Mouse (Mus musculus): ENCODE measurements around the gene Fyttd1.
A peak's percentile ranks its signal among the peaks of the same experiment; 100 is the strongest.
"Not testable (repeated sequence)": the region's sequence is repeated elsewhere in the genome, so short reads cannot be mapped to it uniquely, and the experiment has no call there.

Gene Fyttd1

GRCm38 (mm10) chr16:32878972-32879926 lies 1.9 kb downstream of the Fyttd1 start:
- no peak for DNase-seq (ENCODE audit: low read depth in 2 of 2, low spot score in 2 of 2)

GRCm38 (mm10) chr16:32881538-32881937 lies 4.2 kb downstream of the Fyttd1 start:
- no peak for DNase-seq (ENCODE audit: low read depth in 2 of 2, low spot score in 2 of 2)

DNA sequence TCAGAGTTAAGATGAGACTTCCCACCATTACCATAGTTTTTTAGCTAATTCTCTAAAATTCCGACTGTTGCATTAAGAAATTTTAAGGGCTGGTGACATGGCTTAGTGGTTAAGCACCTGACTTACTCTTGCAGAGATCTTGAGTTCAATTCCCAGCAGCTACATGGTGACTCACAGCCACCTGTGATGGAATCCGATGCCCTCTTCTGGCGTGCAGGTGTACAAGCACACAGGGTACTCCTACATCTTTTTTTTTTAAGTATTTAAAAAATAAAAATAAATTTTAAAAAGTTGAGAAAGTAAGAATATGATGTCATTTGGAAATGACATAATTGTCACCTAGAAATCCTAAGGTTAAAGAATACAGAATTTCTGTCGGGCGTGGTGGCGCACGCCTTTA lies 10.7 kb downstream of the Fyttd1 start:
- no peak for DNase-seq (ENCODE audit: low read depth in 2 of 2, low spot score in 2 of 2)

GRCm38 (mm10) chr16:32889881-32890280 lies 12.6 kb downstream of the Fyttd1 start:
- no peak for DNase-seq (ENCODE audit: low read depth in 2 of 2, low spot score in 2 of 2)

- no peak for DNase-seq (ENCODE audit: low read depth in 2 of 2, low spot score in 2 of 2)
Measured at GRCm38 (mm10) chr16:32896126-32896525, 18.8 kb downstream of the Fyttd1 start.

- DNase-seq (ENCODE audit: low read depth in 2 of 2, low spot score in 2 of 2) = no peak
Measured at GRCm38 (mm10) chr16:32901360-32902050, 24.2 kb downstream of the Fyttd1 start.

DNA sequence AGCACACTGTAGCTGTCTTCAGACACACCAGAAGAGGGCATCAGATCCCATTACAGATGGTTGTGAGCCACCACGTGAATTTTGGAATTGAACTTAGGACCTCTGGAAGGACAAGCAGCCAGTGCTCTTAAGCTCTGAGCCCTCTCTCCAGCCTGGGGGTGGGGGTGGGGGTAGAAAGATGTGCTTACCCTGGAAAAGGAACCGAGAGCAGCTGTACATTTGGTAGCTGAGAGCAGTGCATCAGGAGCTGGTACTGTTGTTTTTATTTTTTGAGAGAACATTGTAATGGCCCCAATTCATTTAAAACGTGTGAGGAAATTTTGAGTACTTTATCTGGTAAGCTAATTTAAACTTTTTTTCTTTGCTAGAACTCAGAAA lies 24.7 kb downstream of the Fyttd1 start:
- DNase-seq (ENCODE audit: low read depth in 2 of 2, low spot score in 2 of 2) = no peak

DNA sequence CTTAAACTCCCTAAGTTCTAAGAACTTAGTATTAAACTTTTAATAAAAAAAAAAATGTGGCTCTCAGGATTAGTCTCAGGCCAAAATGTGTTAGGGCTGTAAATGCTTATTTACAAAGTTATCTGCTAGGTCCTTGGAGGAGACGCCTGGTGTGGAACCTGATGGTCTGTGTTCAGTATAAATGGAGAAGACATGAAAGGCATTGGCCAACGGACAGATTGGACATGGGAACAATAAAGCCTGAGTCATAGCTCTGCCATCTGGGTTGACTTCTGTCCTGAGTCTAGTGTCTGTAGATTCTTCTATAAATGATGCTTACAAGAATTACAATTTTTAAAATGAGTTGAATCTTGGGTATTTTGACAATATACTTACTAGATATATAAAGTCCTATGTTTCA lies 28.9 kb downstream of the Fyttd1 start:
- DNase-seq (ENCODE audit: low read depth in 2 of 2, low spot score in 2 of 2) = no peak

DNA sequence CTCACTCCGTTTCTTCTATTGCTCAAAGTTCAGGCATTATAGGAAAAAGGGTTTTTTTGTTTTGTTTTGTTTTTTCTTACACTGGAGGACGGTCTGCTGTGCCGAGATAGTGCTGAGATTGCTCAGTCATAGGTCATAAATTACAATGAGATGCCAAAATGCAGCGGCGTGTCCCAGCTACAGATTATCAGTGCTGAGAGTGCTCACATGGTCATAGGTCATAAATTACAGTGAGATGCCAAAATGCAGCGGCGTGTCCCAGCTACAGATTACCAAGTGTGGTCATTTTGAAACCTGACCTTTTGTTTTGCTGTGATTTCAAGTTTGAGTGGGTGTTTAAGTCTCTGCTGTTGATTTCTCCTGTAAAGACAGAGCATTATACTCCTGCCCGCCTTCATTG lies 29.4 kb downstream of the Fyttd1 start:
- no peak for DNase-seq (ENCODE audit: low read depth in 2 of 2, low spot score in 2 of 2)

- DNase-seq (ENCODE audit: low read depth in 2 of 2, low spot score in 2 of 2) = no peak
Measured at GRCm38 (mm10) chr16:32913212-32913611, 35.9 kb downstream of the Fyttd1 start.

- DNase-seq (ENCODE audit: low read depth in 2 of 2, low spot score in 2 of 2) = peak; percentile 89 to 92
Measured at GRCm38 (mm10) chr16:32913937-32914881, 36.9 kb downstream of the Fyttd1 start, which contains the start of gene Lrch3. Gene Lrch3, plus strand, starts transcription at chr16:32914100.

DNA sequence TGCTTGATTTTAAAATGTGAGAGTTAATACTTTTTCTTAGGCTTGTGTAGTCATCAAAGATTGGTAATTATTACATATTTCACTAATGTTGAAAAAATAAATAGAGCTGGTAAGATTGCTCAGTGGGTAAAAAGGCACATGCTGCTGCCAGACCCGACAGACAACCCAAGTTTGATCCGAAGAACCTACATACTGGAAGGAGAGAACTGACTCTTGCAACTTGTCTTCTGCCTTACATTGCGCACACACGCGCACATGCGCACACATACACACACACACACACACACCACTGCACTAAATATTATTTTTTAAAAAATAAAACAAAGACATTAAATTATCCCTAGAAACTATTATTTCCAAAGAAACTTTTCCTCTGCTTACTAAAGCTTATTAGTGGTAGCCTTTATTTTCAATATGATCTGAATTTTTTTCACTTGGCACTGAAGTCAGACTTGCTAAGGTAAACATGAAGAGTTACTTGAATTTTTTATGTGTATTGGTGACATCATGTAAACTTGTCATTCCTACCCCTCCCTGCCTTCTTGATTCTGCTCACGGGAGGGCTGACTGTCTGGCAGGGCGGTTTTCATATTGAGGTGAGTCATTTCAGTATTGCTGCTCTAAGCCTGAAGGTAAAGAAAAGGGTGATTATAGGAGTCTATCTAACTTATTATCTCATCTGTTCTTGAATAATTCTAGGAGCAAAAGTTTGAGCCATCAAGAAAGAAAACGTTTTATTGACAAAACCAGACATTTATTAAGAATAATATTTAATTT lies 38.2 kb downstream of the Fyttd1 start:
- DNase-seq (ENCODE audit: low read depth in 2 of 2, low spot score in 2 of 2) = no peak

DNA sequence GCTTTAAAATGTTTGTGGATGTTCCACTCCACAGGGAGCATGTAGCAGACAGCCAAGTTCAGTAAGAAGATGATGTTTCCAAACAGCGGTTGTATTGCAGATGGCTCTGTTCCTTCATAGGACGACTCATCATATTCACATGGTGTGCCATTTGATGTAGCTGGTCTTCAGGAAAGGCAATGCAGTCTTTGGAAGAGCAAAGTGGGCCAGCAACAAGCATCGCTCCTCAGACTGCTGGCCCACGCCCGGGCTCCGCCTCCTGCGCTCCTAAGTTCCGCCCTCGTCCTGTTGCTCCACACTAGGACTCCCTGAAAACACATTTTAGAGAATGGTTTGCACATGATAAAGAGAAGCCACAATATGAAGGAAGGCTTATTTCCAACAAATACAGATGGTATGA lies 49.3 kb downstream of the Fyttd1 start:
- DNase-seq (ENCODE audit: low read depth in 2 of 2, low spot score in 2 of 2) = not testable (repeated sequence)

DNA sequence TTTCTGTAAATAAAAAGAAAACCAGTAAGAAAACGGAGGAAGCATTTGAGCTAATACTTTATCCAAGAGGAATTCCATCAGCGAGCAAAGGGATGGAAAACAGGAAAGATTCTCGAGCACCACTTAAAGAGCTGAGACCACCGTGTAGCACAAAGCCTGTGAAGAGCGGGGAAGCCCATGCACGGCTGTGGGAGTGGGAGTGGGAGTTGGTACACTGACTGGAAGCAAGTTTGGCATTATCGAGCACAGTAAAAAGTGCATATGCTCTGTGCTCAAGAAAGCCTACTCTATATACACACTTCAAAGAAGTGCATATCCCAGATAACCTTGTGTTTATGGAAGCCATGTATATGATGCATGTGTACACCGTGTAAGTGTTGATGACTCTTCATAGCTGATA lies 49.7 kb downstream of the Fyttd1 start:
- no peak for DNase-seq (ENCODE audit: low read depth in 2 of 2, low spot score in 2 of 2)

DNA sequence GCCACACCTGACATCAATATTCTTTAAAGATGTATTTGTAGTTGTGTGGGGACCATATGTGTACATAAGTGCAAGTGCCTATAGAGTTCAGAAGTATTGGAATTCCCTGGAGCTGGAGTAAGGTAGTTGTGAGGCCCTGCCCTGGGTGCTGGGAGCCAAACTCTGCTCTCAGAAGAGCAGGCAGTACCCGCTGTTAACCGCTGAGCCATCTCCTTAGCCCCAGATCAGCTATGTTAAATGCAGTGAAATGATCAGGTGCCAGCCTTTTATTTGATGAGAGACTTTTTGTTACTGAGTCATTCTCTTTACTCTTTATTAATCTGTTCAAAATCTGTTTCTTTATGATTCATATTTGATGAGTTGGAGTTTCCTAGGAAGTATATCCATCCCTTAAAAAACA lies 52.6 kb downstream of the Fyttd1 start:
- DNase-seq (ENCODE audit: low read depth in 2 of 2, low spot score in 2 of 2) = no peak

DNA sequence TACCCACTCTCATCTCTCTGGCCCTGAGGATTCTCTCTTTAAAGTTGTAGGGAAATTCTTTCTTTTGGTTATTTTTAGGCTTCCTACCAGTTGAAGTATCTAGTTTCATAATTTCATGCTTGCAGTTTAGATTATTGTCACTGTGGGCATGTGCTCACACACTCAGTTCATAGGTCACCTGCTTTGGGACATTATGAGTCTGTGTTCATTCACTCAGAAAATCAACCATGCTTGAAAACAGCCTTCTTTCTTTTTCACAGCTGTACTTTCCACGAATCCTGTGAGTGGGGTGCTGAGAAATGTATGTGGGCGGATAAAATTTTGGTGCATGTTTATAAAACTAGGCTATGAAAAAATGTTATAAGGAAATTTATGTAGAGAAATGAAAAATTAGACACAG lies 57.2 kb downstream of the Fyttd1 start:
- no peak for DNase-seq (ENCODE audit: low read depth in 2 of 2, low spot score in 2 of 2)

DNA sequence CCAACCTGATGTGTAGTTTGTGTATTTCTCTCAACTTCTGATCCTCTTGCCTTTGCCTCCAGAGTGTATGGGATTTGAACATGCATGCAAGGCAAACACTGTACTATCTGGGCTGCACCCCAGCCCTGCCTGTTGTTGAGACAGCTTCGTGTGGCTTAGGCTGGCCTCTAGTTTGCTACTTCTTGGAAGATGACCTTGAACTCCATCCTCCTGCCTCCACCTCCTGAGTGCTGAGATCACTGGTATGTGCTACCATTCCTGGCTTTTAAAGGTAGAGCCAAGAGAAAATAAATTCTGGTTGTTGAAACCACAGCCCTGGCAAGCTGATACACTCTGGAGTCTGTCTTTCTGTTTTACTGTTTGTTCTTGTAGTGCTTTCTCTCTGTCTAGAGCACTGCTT lies 57.8 kb downstream of the Fyttd1 start:
- DNase-seq (ENCODE audit: low read depth in 2 of 2, low spot score in 2 of 2) = no peak

DNA sequence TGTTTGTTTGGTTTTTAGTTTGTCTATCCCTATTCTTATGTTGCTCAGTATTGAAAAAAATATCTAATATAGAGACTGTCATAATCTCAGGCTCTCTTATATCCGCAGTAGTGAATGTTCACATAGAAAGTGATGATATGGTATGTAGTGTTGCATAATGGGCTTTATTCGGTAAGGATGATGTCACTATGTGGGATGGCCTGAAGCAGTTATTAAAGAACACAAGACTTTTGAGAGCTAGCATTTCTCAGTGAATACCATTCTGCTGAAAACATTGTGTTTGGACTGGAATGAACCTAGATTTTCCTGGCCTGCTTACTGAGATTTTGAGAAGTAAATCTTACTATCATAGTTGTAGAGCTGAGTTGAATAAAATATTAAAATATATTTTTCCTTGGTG lies 60.1 kb downstream of the Fyttd1 start:
- no peak for DNase-seq (ENCODE audit: low read depth in 2 of 2, low spot score in 2 of 2)

DNA sequence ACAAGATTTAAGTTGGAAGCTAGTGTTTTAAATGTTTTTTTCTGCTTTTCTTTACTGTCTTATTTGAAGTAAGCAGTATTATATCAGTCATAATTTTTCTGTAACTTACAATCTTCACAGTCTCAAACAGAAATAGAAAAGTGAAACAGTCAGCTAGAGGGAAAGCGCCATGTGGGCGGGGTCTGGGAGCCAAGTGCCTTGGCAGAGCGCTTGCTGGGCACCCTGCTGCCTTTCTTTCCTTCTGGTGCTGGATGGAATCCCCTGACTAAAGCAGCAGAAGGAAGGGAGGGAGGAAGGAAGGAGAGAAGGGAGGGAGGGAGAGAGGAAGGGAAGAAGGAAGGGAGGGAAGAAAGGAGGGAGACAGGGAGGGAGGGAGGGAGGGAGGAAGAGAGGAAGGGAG lies 62.0 kb downstream of the Fyttd1 start:
- not testable (repeated sequence) for DNase-seq (ENCODE audit: low read depth in 2 of 2, low spot score in 2 of 2)

DNA sequence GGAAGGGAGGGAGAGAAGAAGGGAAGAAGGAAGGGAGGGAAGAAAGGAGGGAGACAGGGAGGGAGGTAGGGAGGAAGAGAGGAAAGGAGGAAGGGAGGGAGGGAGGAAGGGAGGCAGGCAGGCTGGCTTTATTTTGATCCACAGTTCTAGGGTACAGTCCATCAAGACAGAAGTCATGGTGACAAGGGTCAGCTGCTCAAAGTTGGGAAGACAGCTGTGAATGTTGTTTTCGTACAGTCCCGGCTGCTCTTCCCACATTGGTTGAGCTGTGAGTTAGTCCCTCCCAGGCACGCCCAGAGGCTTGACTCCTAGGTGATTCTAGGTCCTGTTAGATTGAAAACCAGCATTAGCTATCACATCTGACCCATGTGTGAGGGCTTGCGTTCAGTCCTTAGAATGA lies 62.4 kb downstream of the Fyttd1 start:
- not testable (repeated sequence) for DNase-seq (ENCODE audit: low read depth in 2 of 2, low spot score in 2 of 2)
